Mouse (Mus musculus) forebrain, embryonic 15.5 days (tissue): ENCODE data around the gene Dnajc25. TPM values are rescaled to one million over a fixed set of nuclear protein-coding genes. Genes with fewer than 3 reads are reported as not detected.

Experiments used
- ATAC-seq: fragments of 200-750 bp; cut with Nextera tagmentation; replicated peaks from 2 replicates; pipeline ENCODE4 v1.8.0; 2017; ENCODE audit warnings: mild to moderate bottlenecking, moderate TSS enrichment, moderate library complexity
- H3K27ac ChIP-seq: fragments of 300-500 bp; sonication (generic); replicated peaks from 2 replicates; pipeline ENCODE4 v1.5.1; 2015; ENCODE audit warnings: mild to moderate bottlenecking, inconsistent platforms
- H3K27me3 ChIP-seq: fragments of 300-500 bp; sonication (generic); 2 replicates; pipeline ENCODE4 v1.6.1; 2015; ENCODE audit warnings: inconsistent platforms
- H3K36me3 ChIP-seq: fragments of 300-500 bp; sonication (generic); 2 replicates; pipeline ENCODE4 v1.6.1; 2015; ENCODE audit warnings: mild to moderate bottlenecking, inconsistent platforms
- H3K4me1 ChIP-seq: fragments of 300-500 bp; sonication (generic); 2 replicates; pipeline ENCODE4 v1.6.1; 2015; ENCODE audit warnings: inconsistent platforms
- H3K4me2 ChIP-seq: fragments of 300-500 bp; sonication (generic); replicated peaks from 2 replicates; pipeline ENCODE4 v1.6.1; 2015; ENCODE audit warnings: mild to moderate bottlenecking, inconsistent platforms
- H3K4me3 ChIP-seq: fragments of 300-500 bp; sonication (generic); 2 replicates; pipeline ENCODE4 v1.5.1; 2015; ENCODE audit warnings: mild to moderate bottlenecking, inconsistent platforms
- H3K9ac ChIP-seq: fragments of 300-500 bp; sonication (generic); replicated peaks from 2 replicates; pipeline ENCODE4 v1.6.1; 2015; ENCODE audit warnings: mild to moderate bottlenecking, inconsistent platforms
- H3K9me3 ChIP-seq: fragments of 300-500 bp; sonication (generic); 2 replicates; pipeline ENCODE4 v1.6.1; 2016; ENCODE audit warnings: inconsistent platforms
- WGBS: fragments of 180-500 bp; shearing (Covaris S2); methylation state at CpG from one replicate; pipeline ENCODE4 v1.1.7; 2015; ENCODE audit warnings: mixed read lengths; 5-methylcytosine and 5-hydroxymethylcytosine counted together
- polyA plus RNA-seq: library from polyadenylated mRNA; unstranded; fragments of >200 nt; fragmentation: Nextera tagmentation; extraction: Ambion mirVana; gene quantifications from 2 replicates; pipeline ENCODE4 v1.2.1, GENCODE M21; 2015

Dnajc25 gene
- 3.3 and 5.1 TPM in 2 replicates for polyA plus RNA-seq

GRCm38 (mm10) chr4:58994762-58995161 lies at the start of gene Dnajc25:
Dnajc25 (plus strand) TSS chr4:58995062.
- Histone ChIP-seq H3K4me3 (no peak within 1 kb of the TSS), H3K4me2 (no peak within 1 kb of the TSS), H3K27ac (no peak within 1 kb of the TSS), H3K27me3 (no peaks in the 10 kb centered on the region), H3K9ac (no peak within 1 kb of the TSS), H3K9me3 (no peaks in the 10 kb centered on the region), H3K36me3 (no peaks in the 10 kb centered on the region), H3K4me1 (peaks cover 6% of the 10 kb centered on the region; the same call in 1 of the 2 replicates)
- ATAC-seq = no peak
- WGBS = 90% methylated on average over 4 of the region's 4 CpGs

- no peaks in the 10 kb centered on the region for H3K27me3 ChIP-seq
- no peak overlapping the region for H3K4me3 ChIP-seq
- H3K4me1 ChIP-seq = peaks cover 4% of the 10 kb centered on the region
- WGBS = 81% methylated on average over 4 of the region's 4 CpGs
- H3K9ac ChIP-seq = no peak overlapping the region
- H3K36me3 ChIP-seq = no peaks in the 10 kb centered on the region
- H3K9me3 ChIP-seq = no peaks in the 10 kb centered on the region
- no peak overlapping the region for H3K27ac ChIP-seq
- no peak for ATAC-seq
- no peak overlapping the region for H3K4me2 ChIP-seq
Measured at GRCm38 (mm10) chr4:58948391-58948790, 46.5 kb upstream of the Dnajc25 start.

GRCm38 (mm10) chr4:58952630-58953029 lies 42.2 kb upstream of the Dnajc25 start:
- H3K4me1 ChIP-seq = no peaks in the 10 kb centered on the region
- H3K9me3 ChIP-seq = no peaks in the 10 kb centered on the region
- peaks cover 9% of the 10 kb centered on the region for H3K36me3 ChIP-seq
- ATAC-seq = no peak
- no peak overlapping the region for H3K9ac ChIP-seq
- no peaks in the 10 kb centered on the region for H3K27me3 ChIP-seq
- no peak overlapping the region for H3K4me3 ChIP-seq
- WGBS = 94% methylated on average over 11 of the region's 11 CpGs
- H3K4me2 ChIP-seq = no peak overlapping the region
- no peak overlapping the region for H3K27ac ChIP-seq

GRCm38 (mm10) chr4:58961719-58962118 lies 33.1 kb upstream of the Dnajc25 start:
- H3K4me2 ChIP-seq = no peak overlapping the region
- WGBS = 95% methylated on average over 15 of the region's 15 CpGs
- H3K27ac ChIP-seq = no peak overlapping the region
- ATAC-seq = no peak
- no peak overlapping the region for H3K9ac ChIP-seq
- no peak overlapping the region for H3K4me3 ChIP-seq
- H3K4me1 ChIP-seq = no peaks in the 10 kb centered on the region
- H3K27me3 ChIP-seq = no peaks in the 10 kb centered on the region
- no peaks in the 10 kb centered on the region for H3K9me3 ChIP-seq
- peaks cover 8% of the 10 kb centered on the region for H3K36me3 ChIP-seq

GRCm38 (mm10) chr4:58963271-58963670 lies 31.6 kb upstream of the Dnajc25 start:
- H3K36me3 ChIP-seq = no peaks in the 10 kb centered on the region
- H3K4me1 ChIP-seq = no peaks in the 10 kb centered on the region
- no peak overlapping the region for H3K4me2 ChIP-seq
- H3K27ac ChIP-seq = no peak overlapping the region
- WGBS = 96% methylated on average over 4 of the region's 4 CpGs
- ATAC-seq = no peak
- no peaks in the 10 kb centered on the region for H3K27me3 ChIP-seq
- H3K9ac ChIP-seq = no peak overlapping the region
- H3K4me3 ChIP-seq = no peak overlapping the region
- no peaks in the 10 kb centered on the region for H3K9me3 ChIP-seq

GRCm38 (mm10) chr4:58965136-58965535 lies 29.7 kb upstream of the Dnajc25 start:
- Histone ChIP-seq H3K9ac (no peak overlapping the region), H3K36me3 (no peaks in the 10 kb centered on the region), H3K4me1 (no peaks in the 10 kb centered on the region), H3K4me2 (no peak overlapping the region), H3K4me3 (no peak overlapping the region), H3K27me3 (no peaks in the 10 kb centered on the region), H3K9me3 (no peaks in the 10 kb centered on the region), H3K27ac (no peak overlapping the region)
- 82% methylated on average over 1 of the region's 1 CpGs for WGBS
- no peak for ATAC-seq

GRCm38 (mm10) chr4:58970678-58971077 lies 24.2 kb upstream of the Dnajc25 start:
- Histone ChIP-seq H3K27ac (no peak overlapping the region), H3K4me1 (no peaks in the 10 kb centered on the region), H3K36me3 (no peaks in the 10 kb centered on the region), H3K27me3 (no peaks in the 10 kb centered on the region), H3K9ac (no peak overlapping the region), H3K9me3 (no peaks in the 10 kb centered on the region), H3K4me3 (no peak overlapping the region), H3K4me2 (no peak overlapping the region)
- 88% methylated on average over 4 of the region's 4 CpGs for WGBS
- no peak for ATAC-seq

GRCm38 (mm10) chr4:58975711-58976110 lies 19.2 kb upstream of the Dnajc25 start:
- WGBS = 74% methylated on average over 5 of the region's 5 CpGs
- H3K4me3 ChIP-seq = no peak overlapping the region
- H3K4me2 ChIP-seq = no peak overlapping the region

GRCm38 (mm10) chr4:58981421-58981820 lies 13.4 kb upstream of the Dnajc25 start:
- no peak for ATAC-seq
- H3K9ac ChIP-seq = no peak overlapping the region
- H3K27ac ChIP-seq = no peak overlapping the region
- H3K9me3 ChIP-seq = no peaks in the 10 kb centered on the region
- no peak overlapping the region for H3K4me2 ChIP-seq
- no peak overlapping the region for H3K4me3 ChIP-seq
- H3K27me3 ChIP-seq = no peaks in the 10 kb centered on the region
- WGBS = 72% methylated on average over 6 of the region's 6 CpGs
- H3K36me3 ChIP-seq = no peaks in the 10 kb centered on the region
- H3K4me1 ChIP-seq = peaks cover 6% of the 10 kb centered on the region

More at GRCm38 (mm10) chr4:58975711-58976110, 19.2 kb upstream of the Dnajc25 start:
- Histone ChIP-seq H3K36me3 (no peaks in the 10 kb centered on the region), H3K27ac (no peak overlapping the region), H3K27me3 (no peaks in the 10 kb centered on the region), H3K4me1 (no peaks in the 10 kb centered on the region), H3K9ac (no peak overlapping the region), H3K9me3 (no peaks in the 10 kb centered on the region)
- ATAC-seq = no peak

GRCm38 (mm10) chr4:58982806-58983205 lies 12.1 kb upstream of the Dnajc25 start:
- no peaks in the 10 kb centered on the region for H3K27me3 ChIP-seq
- no peak for ATAC-seq
- no peak overlapping the region for H3K27ac ChIP-seq
- no peaks in the 10 kb centered on the region for H3K36me3 ChIP-seq
- H3K4me3 ChIP-seq = no peak overlapping the region
- H3K9ac ChIP-seq = no peak overlapping the region
- H3K9me3 ChIP-seq = no peaks in the 10 kb centered on the region
- H3K4me2 ChIP-seq = no peak overlapping the region
- peaks cover 12% of the 10 kb centered on the region for H3K4me1 ChIP-seq
- 81% methylated on average over 8 of the region's 8 CpGs for WGBS

GRCm38 (mm10) chr4:58985157-58985648 lies 9.7 kb upstream of the Dnajc25 start:
- Histone ChIP-seq H3K27me3 (no peaks in the 10 kb centered on the region), H3K4me1 (peaks cover 12% of the 10 kb centered on the region), H3K4me2 (no peak overlapping the region), H3K9ac (no peak overlapping the region), H3K36me3 (no peaks in the 10 kb centered on the region), H3K4me3 (no peak overlapping the region), H3K27ac (no peak overlapping the region), H3K9me3 (no peaks in the 10 kb centered on the region)
- 26% methylated on average over 7 of the region's 7 CpGs for WGBS
- ATAC-seq = 0 out of 2 replicates have a peak, but pooled peaks have one; percentile 30

GRCm38 (mm10) chr4:58986540-58987190 lies 8.2 kb upstream of the Dnajc25 start, which contains the start of gene Ptgr1:
Ptgr1 (minus strand) TSS chr4:58987119.
- Histone ChIP-seq H3K4me1 (peaks cover 15% of the 10 kb centered on the region), H3K36me3 (no peaks in the 10 kb centered on the region), H3K27ac (no peak within 1 kb of the TSS), H3K27me3 (no peaks in the 10 kb centered on the region), H3K4me3 (peak within 1 kb of the TSS; percentile 52), H3K4me2 (peak within 1 kb of the TSS; percentile 86), H3K9ac (peak within 1 kb of the TSS; percentile 44), H3K9me3 (no peaks in the 10 kb centered on the region)
- ATAC-seq = peak; percentile 70
- WGBS = under 1% methylated on average over 28 of the region's 28 CpGs
